Mouse (Mus musculus): ENCODE measurements around the gene Peli1. TPM values are rescaled to one million over a fixed set of nuclear protein-coding genes. Genes with fewer than 3 reads are reported as not detected.
"Not testable (repeated sequence)": the region's sequence is repeated elsewhere in the genome, so short reads cannot be mapped to it uniquely, and the experiment has no call there.

Peli1 gene
- polyA plus RNA-seq, 1 experiment: 25.2 TPM

DNA sequence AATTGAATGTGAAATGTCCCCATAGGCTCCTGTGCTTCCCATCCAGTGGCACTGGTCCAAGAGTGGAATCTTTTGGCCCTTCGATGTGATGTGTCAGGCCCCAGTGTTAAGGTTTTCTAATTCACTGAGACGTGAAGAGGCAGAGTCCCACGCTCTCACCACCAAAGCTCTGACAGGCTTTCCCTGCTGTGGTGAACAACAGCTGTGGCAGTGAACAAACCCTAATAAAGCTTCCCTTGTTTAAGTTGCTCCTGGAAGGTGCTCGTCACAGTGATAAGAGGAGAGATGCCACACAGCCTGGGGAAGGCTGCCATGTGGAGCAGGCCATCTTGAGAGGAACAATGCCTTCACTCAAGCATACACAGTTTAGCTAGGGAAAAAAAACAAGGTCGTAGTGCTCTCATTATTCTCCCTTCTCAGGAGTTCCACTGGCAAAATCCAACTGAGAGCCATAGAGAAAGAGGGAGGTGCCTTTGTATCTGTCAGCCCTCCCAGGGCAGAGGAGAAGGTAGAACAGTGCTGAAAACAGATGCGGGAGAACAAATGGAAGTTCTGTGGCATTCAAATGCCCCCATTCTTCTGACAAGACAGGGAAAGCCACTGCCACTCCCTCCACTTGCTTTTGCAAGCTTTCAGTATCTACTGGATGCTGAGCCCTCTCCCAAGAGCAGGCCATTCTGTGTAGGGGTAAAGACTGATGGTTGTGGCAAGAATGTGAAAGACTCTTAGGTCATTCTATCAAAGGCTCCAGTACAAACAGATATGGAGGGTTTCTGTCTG lies 77.9 kb downstream of the Peli1 start:
- TF ChIP-seq CTCF (IDR thresholded peaks at IDR 0.05; ENCODE audit: extremely low read depth, insufficient read depth, insufficient read length, insufficient replicate concordance): no peak
- TF ChIP-seq POLR2A (IDR thresholded peaks at IDR 0.05; ENCODE audit: low read depth, low read length): no peak
- no peak for DNase-seq (ENCODE audit: low read depth in 1 of 2, low spot score in 2 of 2)

DNA sequence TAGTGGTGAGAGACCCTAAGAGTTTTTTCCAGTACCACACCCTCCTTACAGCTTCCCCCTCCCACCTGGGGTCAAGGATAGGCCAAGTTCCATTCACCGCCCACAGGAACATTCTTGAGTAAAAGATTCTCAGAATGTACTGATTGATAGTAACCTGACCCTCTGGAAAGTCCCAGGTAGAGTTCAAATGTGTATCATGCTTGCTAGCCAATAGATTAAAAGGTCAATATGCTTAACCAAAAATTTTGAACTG lies 78.4 kb downstream of the Peli1 start:
- not testable (repeated sequence) for H3K27me3 ChIP-seq (ENCODE audit: control insufficient read depth, insufficient read depth, low read length); H3K4me3 ChIP-seq (ENCODE audit: extremely low read depth, insufficient read depth, insufficient read length); H3K4me1 ChIP-seq (ENCODE audit: control insufficient read depth, insufficient read depth, insufficient read length); H3K36me3 ChIP-seq (ENCODE audit: control insufficient read depth, insufficient read depth, low read length); DNase-seq (ENCODE audit: low read depth in 1 of 2, low spot score in 2 of 2); H3K27ac ChIP-seq (ENCODE audit: insufficient read depth, low read length)
- WGBS: 89% methylated on average over 1 of the region's 1 CpGs

More for the DNA sequence above, 77.9 kb downstream of the Peli1 start:
- Histone ChIP-seq H3K27ac (ENCODE audit: insufficient read depth, low read length) (no peak overlapping the region), H3K4me3 (ENCODE audit: extremely low read depth, insufficient read depth, insufficient read length) (no peak overlapping the region), H3K27me3 (ENCODE audit: control insufficient read depth, insufficient read depth, low read length) (no peaks in the 10 kb centered on the region), H3K36me3 (ENCODE audit: control insufficient read depth, insufficient read depth, low read length) (no peaks in the 10 kb centered on the region), H3K4me1 (ENCODE audit: control insufficient read depth, insufficient read depth, insufficient read length) (peaks cover 7% of the 10 kb centered on the region)
- WGBS: 89% methylated on average over 6 of the region's 6 CpGs

DNA sequence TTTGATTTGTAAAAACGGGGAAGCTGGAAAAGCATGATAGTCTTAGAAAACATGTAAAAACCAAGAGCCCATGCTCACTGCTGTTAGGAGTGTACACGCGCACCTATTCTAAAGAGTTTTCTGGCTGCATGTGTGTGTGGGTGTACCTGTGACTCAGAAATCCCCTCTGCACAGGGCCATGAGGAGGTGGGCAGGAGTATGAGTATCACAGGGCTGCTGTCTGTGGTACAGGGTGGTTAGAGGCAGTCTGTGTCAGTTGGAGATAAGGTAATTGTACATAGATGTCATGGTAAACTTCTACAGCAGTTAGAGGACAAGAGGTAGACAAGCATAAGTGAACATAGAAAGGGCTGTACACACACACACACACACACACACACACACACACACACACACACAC lies 81.2 kb downstream of the Peli1 start:
- no peak for DNase-seq (ENCODE audit: low read depth in 1 of 2, low spot score in 2 of 2)
- Histone ChIP-seq H3K4me1 (ENCODE audit: control insufficient read depth, insufficient read depth, insufficient read length) (peaks cover 14% of the 10 kb centered on the region), H3K27me3 (ENCODE audit: control insufficient read depth, insufficient read depth, low read length) (no peaks in the 10 kb centered on the region), H3K27ac (ENCODE audit: insufficient read depth, low read length) (peak overlapping the region; percentile 60), H3K4me3 (ENCODE audit: extremely low read depth, insufficient read depth, insufficient read length) (no peak overlapping the region), H3K36me3 (ENCODE audit: control insufficient read depth, insufficient read depth, low read length) (no peaks in the 10 kb centered on the region)
- TF ChIP-seq CTCF (IDR thresholded peaks at IDR 0.05; ENCODE audit: extremely low read depth, insufficient read depth, insufficient read length, insufficient replicate concordance): no peak
- no peak for TF ChIP-seq POLR2A (IDR thresholded peaks at IDR 0.05; ENCODE audit: low read depth, low read length)
- 77% methylated on average over 3 of the region's 3 CpGs for WGBS

DNA sequence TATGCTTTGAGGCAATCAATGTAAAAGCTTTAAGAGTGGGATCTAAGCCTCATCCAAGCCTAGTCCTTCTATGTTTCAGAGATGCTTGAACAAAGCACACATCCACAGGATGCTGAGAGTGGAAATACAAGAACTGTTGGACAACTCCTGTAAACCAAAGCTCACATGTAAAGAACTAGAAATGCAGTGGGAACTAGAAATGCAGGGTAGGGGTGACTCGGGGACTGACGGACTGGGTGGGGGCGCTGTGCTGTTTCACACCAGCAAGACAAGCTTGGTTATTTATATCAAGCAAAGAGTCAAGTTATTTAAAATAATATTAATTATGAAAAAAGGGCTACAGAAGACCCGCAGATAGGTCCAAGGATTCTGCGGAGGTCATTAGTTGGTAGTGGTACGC lies 82.8 kb downstream of the Peli1 start:
- TF ChIP-seq POLR2A (IDR thresholded peaks at IDR 0.05; ENCODE audit: low read depth, low read length) (no peak), CTCF (IDR thresholded peaks at IDR 0.05; ENCODE audit: extremely low read depth, insufficient read depth, insufficient read length, insufficient replicate concordance) (no peak)
- peak overlapping the region; percentile 88 for H3K27ac ChIP-seq (ENCODE audit: insufficient read depth, low read length)
- H3K27me3 ChIP-seq (ENCODE audit: control insufficient read depth, insufficient read depth, low read length): no peaks in the 10 kb centered on the region
- DNase-seq (ENCODE audit: low read depth in 1 of 2, low spot score in 2 of 2): no peak
- H3K36me3 ChIP-seq (ENCODE audit: control insufficient read depth, insufficient read depth, low read length): no peaks in the 10 kb centered on the region
- 58% methylated on average over 6 of the region's 6 CpGs for WGBS
- H3K4me1 ChIP-seq (ENCODE audit: control insufficient read depth, insufficient read depth, insufficient read length): peaks cover 20% of the 10 kb centered on the region
- H3K4me3 ChIP-seq (ENCODE audit: extremely low read depth, insufficient read depth, insufficient read length): no peak overlapping the region; the same call in 1 of the 2 replicates

DNA sequence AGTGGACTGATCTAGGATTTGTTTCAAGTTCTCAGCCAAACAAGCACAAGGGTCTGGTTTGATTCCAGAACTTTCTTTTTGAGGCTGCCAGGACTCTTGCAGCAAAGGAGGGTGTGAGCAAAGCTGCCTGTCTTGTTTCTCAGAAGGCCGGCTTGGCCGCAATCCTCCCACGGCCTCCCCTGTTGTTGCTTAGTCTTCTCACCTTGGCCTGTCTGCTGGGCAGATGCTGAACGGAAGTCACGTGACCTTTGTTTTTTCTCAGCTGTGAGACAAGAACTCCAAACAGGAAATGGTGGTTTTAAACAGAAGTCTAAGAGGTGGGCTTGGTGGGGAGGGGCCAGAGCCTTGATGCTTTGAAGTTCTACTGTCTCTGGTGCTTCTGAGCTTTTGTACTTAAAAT lies 83.3 kb downstream of the Peli1 start:
- Histone ChIP-seq H3K36me3 (ENCODE audit: control insufficient read depth, insufficient read depth, low read length) (no peaks in the 10 kb centered on the region), H3K4me3 (ENCODE audit: extremely low read depth, insufficient read depth, insufficient read length) (peak overlapping the region; percentile 32; the same call in 1 of the 2 replicates), H3K27me3 (ENCODE audit: control insufficient read depth, insufficient read depth, low read length) (no peaks in the 10 kb centered on the region), H3K4me1 (ENCODE audit: control insufficient read depth, insufficient read depth, insufficient read length) (peaks cover 24% of the 10 kb centered on the region), H3K27ac (ENCODE audit: insufficient read depth, low read length) (peak overlapping the region; percentile 88)
- TF ChIP-seq POLR2A (IDR thresholded peaks at IDR 0.05; ENCODE audit: low read depth, low read length) (peak; percentile 66), CTCF (IDR thresholded peaks at IDR 0.05; ENCODE audit: extremely low read depth, insufficient read depth, insufficient read length, insufficient replicate concordance) (no peak)
- DNase-seq (ENCODE audit: low read depth in 1 of 2, low spot score in 2 of 2): peak; percentile 79 to 90
- 3% methylated on average over 5 of the region's 5 CpGs for WGBS

DNA sequence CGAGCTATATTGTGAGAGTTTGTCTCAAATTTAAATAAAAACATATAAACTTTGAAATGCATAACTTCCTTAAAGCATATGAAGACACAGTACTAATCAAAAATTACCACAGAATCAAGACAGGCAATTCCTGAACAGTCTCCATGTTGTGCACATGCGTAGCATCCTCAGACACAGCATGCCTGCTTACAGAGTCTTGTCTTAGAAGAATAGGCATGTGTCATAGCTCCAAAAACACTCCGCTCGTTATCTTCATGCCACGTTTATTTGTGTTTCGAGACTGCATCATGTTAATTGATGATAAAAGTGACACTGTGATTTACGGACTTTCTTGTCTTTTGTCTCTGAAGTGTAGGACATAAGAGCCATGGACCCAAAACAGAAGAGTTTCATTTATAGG lies 84.0 kb downstream of the Peli1 start:
- H3K4me3 ChIP-seq (ENCODE audit: extremely low read depth, insufficient read depth, insufficient read length): no peak overlapping the region
- H3K4me1 ChIP-seq (ENCODE audit: control insufficient read depth, insufficient read depth, insufficient read length): peaks cover 25% of the 10 kb centered on the region
- DNase-seq (ENCODE audit: low read depth in 1 of 2, low spot score in 2 of 2): no peak
- H3K27ac ChIP-seq (ENCODE audit: insufficient read depth, low read length): peak overlapping the region; percentile 82
- WGBS: 58% methylated on average over 7 of the region's 7 CpGs
- H3K27me3 ChIP-seq (ENCODE audit: control insufficient read depth, insufficient read depth, low read length): no peaks in the 10 kb centered on the region
- H3K36me3 ChIP-seq (ENCODE audit: control insufficient read depth, insufficient read depth, low read length): no peaks in the 10 kb centered on the region
- TF ChIP-seq CTCF (IDR thresholded peaks at IDR 0.05; ENCODE audit: extremely low read depth, insufficient read depth, insufficient read length, insufficient replicate concordance) (no peak), POLR2A (IDR thresholded peaks at IDR 0.05; ENCODE audit: low read depth, low read length) (no peak)

DNA sequence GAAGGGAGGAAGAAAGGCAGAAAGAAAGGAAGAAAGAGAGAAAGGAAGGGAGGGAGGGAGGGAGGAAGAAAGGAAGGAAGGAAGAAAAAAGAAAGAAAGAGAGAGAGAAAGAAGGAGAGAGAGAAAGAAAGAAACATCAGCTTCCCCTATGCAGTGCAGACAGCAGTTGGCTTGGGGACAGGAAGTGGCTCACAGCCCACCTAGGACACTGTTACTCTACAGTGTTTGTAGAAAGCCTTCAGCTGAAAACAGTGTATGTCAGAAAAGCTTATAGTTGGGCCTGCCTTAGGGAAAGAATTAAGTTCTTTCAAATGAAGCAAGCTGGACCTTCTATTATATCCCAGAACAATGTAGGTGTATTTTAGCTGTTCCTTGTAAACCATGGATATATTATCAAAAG lies 85.4 kb downstream of the Peli1 start:
- no peak for TF ChIP-seq POLR2A (IDR thresholded peaks at IDR 0.05; ENCODE audit: low read depth, low read length)
- no peak for TF ChIP-seq CTCF (IDR thresholded peaks at IDR 0.05; ENCODE audit: extremely low read depth, insufficient read depth, insufficient read length, insufficient replicate concordance)
- no peak for DNase-seq (ENCODE audit: low read depth in 1 of 2, low spot score in 2 of 2)
- H3K27ac ChIP-seq (ENCODE audit: insufficient read depth, low read length): peak overlapping the region; percentile 59
- H3K4me1 ChIP-seq (ENCODE audit: control insufficient read depth, insufficient read depth, insufficient read length): peaks cover 33% of the 10 kb centered on the region
- no peaks in the 10 kb centered on the region for H3K27me3 ChIP-seq (ENCODE audit: control insufficient read depth, insufficient read depth, low read length)
- no peak overlapping the region for H3K4me3 ChIP-seq (ENCODE audit: extremely low read depth, insufficient read depth, insufficient read length)
- no peaks in the 10 kb centered on the region for H3K36me3 ChIP-seq (ENCODE audit: control insufficient read depth, insufficient read depth, low read length)

Data from spleen, adult 2 months (tissue).